ENCODE assay signal across 29 mouse cellular contexts in the genomic region with DNA sequence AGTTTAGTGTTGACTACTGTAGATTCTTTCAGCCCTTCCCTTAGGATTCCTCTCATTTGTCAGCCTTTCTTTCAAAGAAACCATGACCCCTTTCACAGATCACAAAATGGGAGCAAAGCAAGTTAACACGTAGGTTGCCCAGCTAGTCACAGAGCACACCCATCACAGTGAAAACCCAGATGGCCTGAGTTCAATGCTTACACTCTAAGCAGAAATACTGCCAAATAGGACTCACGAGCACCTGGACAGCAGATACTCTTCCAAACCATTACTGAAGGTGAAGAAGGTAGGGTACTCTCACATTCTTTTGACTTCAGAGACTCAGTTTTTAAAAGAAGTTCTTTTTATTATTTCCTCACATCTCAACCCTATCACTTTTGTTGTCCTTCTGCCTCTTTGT.
"Had no signal": no experiment of that assay in that cellular context is flagged by ENCODE, and none has a peak within 500 bp of the region (broad histone marks: within the 10 kb centered on the region; RNA-seq: fewer than 3 reads in every experiment).

No protein-coding gene starts in this region.

- DNase-seq: heart, postnatal 10 days; heart, postnatal 14 days; heart, postnatal 36 days; heart, postnatal 4 days; kidney, adult 11 months; kidney, adult 18-20 months; kidney, adult 2 months; kidney, adult 8-10 months; kidney, adult 9 months; kidney, postnatal 10 days; kidney, postnatal 14 days; kidney, postnatal 25 days; kidney, postnatal 36 days; kidney, postnatal 4 days; layer of hippocampus, adult 9-11 months; layer of hippocampus, postnatal 36 days had no signal

- H3K4me3 ChIP-seq: heart, embryonic 12.5 days; heart, embryonic 13.5 days; heart, embryonic 15.5 days; hindbrain, embryonic 10.5 days; hindbrain, embryonic 12.5 days; hindbrain, embryonic 13.5 days; hindbrain, embryonic 15.5 days; intestine, embryonic 15.5 days; kidney, embryonic 15.5 days; left cerebral cortex, adult 2 months had no signal

- H3K27ac ChIP-seq: heart, embryonic 13.5 days; heart, embryonic 15.5 days; hindbrain, embryonic 10.5 days; hindbrain, embryonic 12.5 days; hindbrain, embryonic 13.5 days; hindbrain, embryonic 14.5 days; hindbrain, embryonic 15.5 days; hindbrain, postnatal 0 days; intestine, embryonic 15.5 days; kidney, embryonic 15.5 days; kidney, postnatal 0 days; left cerebral cortex, adult 2 months had no signal
